Mouse (Mus musculus): Measurements from ENCODE around the gene Asb4. TPM values are rescaled to one million over a fixed set of nuclear protein-coding genes. Genes with fewer than 3 reads are reported as not detected.

The Asb4 gene
- not detected for total RNA-seq (2023)

DNA sequence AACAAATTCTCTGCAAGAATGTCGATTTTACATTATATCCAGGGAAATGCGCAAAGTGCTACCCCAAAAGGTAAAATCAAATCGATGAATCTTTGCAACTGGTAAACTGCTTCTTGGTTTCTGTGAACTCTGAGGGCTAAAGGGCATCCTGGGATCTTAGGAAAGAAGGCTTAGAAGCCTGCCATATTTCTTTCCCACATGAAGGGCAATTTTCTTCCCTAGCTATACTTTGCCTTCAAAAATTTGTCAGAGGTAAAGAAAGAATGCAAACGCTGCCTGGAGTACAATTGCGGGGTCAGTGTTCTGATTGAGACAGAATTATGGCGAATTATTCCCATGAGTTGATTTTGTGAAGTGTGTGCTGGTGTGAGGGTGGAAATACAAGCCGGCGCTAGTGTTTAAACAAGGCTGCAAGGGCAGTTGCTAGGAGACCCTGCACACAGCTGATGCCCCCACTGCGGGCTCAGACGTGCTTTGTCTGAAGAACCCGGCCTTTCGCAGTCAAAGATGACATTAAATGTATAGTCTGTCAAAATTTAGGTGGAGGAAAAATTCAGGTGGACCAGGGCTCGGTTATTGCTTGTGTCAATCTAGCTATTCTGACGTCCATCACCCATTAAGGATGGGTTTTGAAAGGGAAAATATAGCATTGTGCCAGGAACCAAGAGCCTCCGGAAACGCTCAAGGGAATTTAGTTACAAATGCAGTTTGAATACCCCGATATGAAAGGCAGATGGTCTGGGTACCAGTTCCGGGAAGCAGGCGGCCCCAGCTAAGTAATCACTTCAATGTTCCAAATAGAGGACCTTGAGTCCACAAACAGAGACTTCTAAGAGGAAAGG, at the start of gene Asb4:
Gene Asb4 (plus strand): TSS at position 51 of the 842 bp plus-strand sequence.

Other genes starting within 250 kb of the Asb4 start
- not detected for gene Pon1, start 189.4 kb upstream of the Asb4 start, total RNA-seq (2023)
- gene Pon3, start 127.1 kb upstream of the Asb4 start, total RNA-seq (2023) = 2.4 TPM
- 33.0 TPM for gene Pon2, start 84.9 kb upstream of the Asb4 start, total RNA-seq (2023)
- 0.55 TPM for gene Pdk4, start 112.9 kb downstream of the Asb4 start, total RNA-seq (2023)